Mouse (Mus musculus) C2C12 (cell line): ENCODE measurements around the gene Tmem231.

Experiments used
- CTCF ChIP-seq: IDR thresholded peaks from one replicate; pipeline ENCODE4 v1.5.1; 2011; ENCODE audit not compliant: control insufficient read depth, insufficient read depth, insufficient read length
- USF1 ChIP-seq: IDR thresholded peaks from one replicate; pipeline ENCODE4 v1.6.1; 2011; ENCODE audit warnings: low read depth, mild to moderate bottlenecking, control low read depth, moderate library complexity

- TF ChIP-seq CTCF: no peak
- TF ChIP-seq USF1: no peak
Measured at GRCm38 (mm10) chr8:111968541-111968940, 34.9 kb upstream of the Tmem231 start.
